Mouse (Mus musculus) myocyte (in vitro differentiated cells): Measurements from ENCODE around the gene 4933424G06Rik.

Experiments used
- CEBPB ChIP-seq: IDR thresholded peaks from 2 replicates; pipeline ENCODE4 v1.6.1; 2011; ENCODE audit warnings: mild to moderate bottlenecking, moderate library complexity; ENCODE audit not compliant: poor library complexity, insufficient read depth, severe bottlenecking
- E2F4 ChIP-seq: IDR thresholded peaks from one replicate; pipeline ENCODE4 v1.6.1; 2011; ENCODE audit warnings: mild to moderate bottlenecking, control low read depth, moderate library complexity; ENCODE audit not compliant: insufficient read depth
- MAX ChIP-seq: IDR thresholded peaks from one replicate; pipeline ENCODE4 v1.6.1; 2011; ENCODE audit warnings: low read depth, mild to moderate bottlenecking, control low read depth
- MYOD1 ChIP-seq, 3 experiments: IDR thresholded peaks; one replicate each; pipeline ENCODE4 v1.6.1; 2011; ENCODE audit warnings: control low read depth in 2 of 3, low read depth in 2 of 3, mild to moderate bottlenecking in 2 of 3, moderate library complexity in 1 of 3; ENCODE audit not compliant: insufficient read length in 2 of 3, control insufficient read depth in 1 of 3
- MYOG ChIP-seq, 3 experiments: IDR thresholded peaks; one replicate each; pipeline ENCODE4 v1.6.1; 2011; ENCODE audit warnings: control low read depth in 2 of 3, low read depth in 2 of 3, mild to moderate bottlenecking in 2 of 3; ENCODE audit not compliant: insufficient read length in 2 of 3, control insufficient read depth in 1 of 3, insufficient read depth in 1 of 3
- POLR2A ChIP-seq: IDR thresholded peaks from one replicate; pipeline ENCODE4 v1.6.1; 2011; ENCODE audit warnings: low read depth, mild to moderate bottlenecking, control low read depth, moderate library complexity; ENCODE audit not compliant: insufficient read length
- POLR2AphosphoS2 ChIP-seq: IDR thresholded peaks from one replicate; pipeline ENCODE4 v1.6.1; 2011; ENCODE audit warnings: low read depth, control low read depth; ENCODE audit not compliant: insufficient read length
- REST ChIP-seq: IDR thresholded peaks from one replicate; pipeline ENCODE4 v1.6.1; 2011; ENCODE audit warnings: mild to moderate bottlenecking, control low read depth, moderate library complexity; ENCODE audit not compliant: insufficient read depth, insufficient read length
- SRF ChIP-seq: IDR thresholded peaks from one replicate; pipeline ENCODE4 v1.6.1; 2011; ENCODE audit warnings: low read depth; ENCODE audit not compliant: control insufficient read depth, insufficient read length
- TCF12 ChIP-seq: IDR thresholded peaks from one replicate; pipeline ENCODE4 v1.6.1; 2011; ENCODE audit warnings: mild to moderate bottlenecking, control low read depth; ENCODE audit not compliant: poor library complexity, insufficient read depth, severe bottlenecking
- TCF3 ChIP-seq: IDR thresholded peaks from one replicate; pipeline ENCODE4 v1.6.1; 2011; ENCODE audit warnings: low read depth, control low read depth; ENCODE audit not compliant: insufficient read length
- USF1 ChIP-seq: IDR thresholded peaks from one replicate; pipeline ENCODE4 v1.6.1; 2011; ENCODE audit warnings: low read depth, mild to moderate bottlenecking, control low read depth, moderate library complexity

GRCm38 (mm10) chr1:36690671-36691235, 19.2 kb upstream of the 4933424G06Rik start:
- TF ChIP-seq TCF3 (no peak), POLR2A (no peak), TCF12 (no peak), SRF (no peak), MYOG (IDR thresholded peaks at IDR 0.05; ENCODE audit: control insufficient read depth in 1 of 3, insufficient read depth in 1 of 3, insufficient read length in 2 of 3, low read depth in 2 of 3) (no peak), E2F4 (no peak), MAX (no peak), POLR2AphosphoS2 (no peak), REST (no peak), MYOD1 (IDR thresholded peaks at IDR 0.05; ENCODE audit: control insufficient read depth in 1 of 3, insufficient read length in 2 of 3, low read depth in 2 of 3) (no peak), CEBPB (no peak), USF1 (no peak)
